Mouse (Mus musculus) spleen, postnatal 10 days (tissue): ENCODE data around the gene Shank2.

ENCODE experiments used
- DNase-seq, 2 experiments: peaks; one replicate each; pipeline ENCODE4 v3.0.0; 2021 to 2022; ENCODE audit warnings: low spot score in 2 of 2

Shank2 gene

DNA sequence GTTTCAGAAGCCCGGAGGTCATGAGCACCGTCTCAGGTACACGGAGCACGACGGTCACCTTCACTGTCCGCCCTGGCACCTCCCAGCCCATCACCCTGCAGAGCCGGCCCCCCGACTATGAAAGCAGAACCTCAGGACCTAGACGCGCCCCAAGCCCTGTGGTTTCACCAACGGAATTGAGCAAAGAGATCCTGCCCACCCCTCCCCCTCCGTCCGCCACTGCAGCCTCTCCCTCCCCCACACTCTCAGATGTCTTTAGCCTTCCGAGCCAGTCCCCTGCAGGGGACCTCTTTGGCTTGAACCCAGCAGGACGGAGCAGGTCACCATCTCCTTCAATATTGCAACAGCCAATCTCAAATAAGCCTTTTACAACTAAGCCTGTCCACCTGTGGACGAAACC, 418.8 kb downstream of the Shank2 start:
- DNase-seq, result no peak

- no peak for DNase-seq
Observed at GRCm38 (mm10) chr7:144421478-144421877, 419.8 kb downstream of the Shank2 start.

DNA sequence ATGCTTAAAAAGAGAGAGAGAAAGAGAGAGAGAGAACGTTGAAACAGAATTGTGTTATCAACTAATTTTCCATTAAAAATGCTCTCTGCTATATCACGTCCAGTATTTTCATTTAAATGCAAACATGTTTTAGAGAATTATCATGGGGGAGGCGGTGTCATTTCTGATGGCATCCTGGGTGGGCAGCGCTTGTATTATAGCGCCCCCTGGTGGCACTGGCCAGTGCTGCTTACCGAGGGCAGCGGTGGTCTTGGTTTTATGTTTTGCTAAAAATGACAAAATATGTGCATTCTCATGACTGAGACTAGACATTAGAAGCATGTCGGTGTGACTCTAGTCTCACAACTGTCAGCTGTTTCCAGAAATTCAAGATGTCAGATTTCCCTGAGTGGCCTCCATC, 424.2 kb downstream of the Shank2 start:
- DNase-seq, result peak; percentile 28 to 64

GRCm38 (mm10) chr7:144426594-144426993, 424.9 kb downstream of the Shank2 start:
- no peak for DNase-seq

DNA sequence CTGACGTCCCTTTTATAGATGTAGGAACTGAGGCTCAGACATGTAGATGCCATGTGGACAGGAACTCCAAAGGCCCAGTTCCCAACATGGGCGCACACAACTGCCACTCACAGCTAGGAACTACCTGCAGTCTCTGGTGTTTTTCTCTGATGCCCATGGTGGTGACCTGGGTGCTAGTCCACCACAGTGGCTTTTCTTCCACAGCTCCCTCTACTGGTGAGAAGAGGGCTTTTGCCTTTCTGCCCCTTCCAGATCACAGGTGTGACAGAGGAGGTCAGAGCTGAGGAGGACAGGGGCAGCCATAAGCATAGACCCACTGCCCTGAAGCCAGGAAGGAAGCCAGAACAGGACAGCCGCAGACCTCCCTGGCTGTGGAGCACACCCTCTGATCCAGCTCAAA, 425.7 kb downstream of the Shank2 start:
- no peak for DNase-seq

- no peak for DNase-seq
Observed at GRCm38 (mm10) chr7:144432920-144433319, 431.2 kb downstream of the Shank2 start.

- DNase-seq, result no peak
Observed at GRCm38 (mm10) chr7:144438811-144439210, 437.1 kb downstream of the Shank2 start.

GRCm38 (mm10) chr7:144441466-144441865, 439.7 kb downstream of the Shank2 start:
- DNase-seq, result no peak

DNA sequence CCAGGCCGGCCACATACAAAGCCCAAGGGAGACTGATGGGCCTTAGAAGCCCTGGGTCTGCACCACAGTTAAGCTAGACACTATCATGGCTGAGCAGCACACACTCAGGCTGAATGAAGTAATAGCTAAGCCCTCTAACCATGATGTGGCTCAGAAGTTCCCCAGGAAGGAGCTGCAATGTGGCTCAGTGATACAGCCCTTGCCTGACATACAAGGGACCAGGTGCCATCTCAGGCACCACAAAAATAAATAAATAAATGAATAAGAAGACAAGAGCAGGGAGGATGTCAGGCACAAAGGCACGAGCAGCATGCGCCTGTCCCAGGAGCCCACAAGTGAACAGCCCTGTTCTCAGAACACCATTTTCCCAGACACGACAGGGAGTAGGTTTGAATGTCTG, 440.2 kb downstream of the Shank2 start:
- no peak for DNase-seq

GRCm38 (mm10) chr7:144444788-144445187, 443.1 kb downstream of the Shank2 start:
- peak in 1 of 2 experiments; percentile 57 for DNase-seq

GRCm38 (mm10) chr7:144447146-144447545, 445.4 kb downstream of the Shank2 start:
- DNase-seq, result peak in 1 of 2 experiments; percentile 47

GRCm38 (mm10) chr7:144448186-144448585, 446.5 kb downstream of the Shank2 start:
- no peak for DNase-seq

GRCm38 (mm10) chr7:144449637-144450570, 448.2 kb downstream of the Shank2 start:
- peak in 1 of 2 experiments; percentile 41 for DNase-seq

- no peak for DNase-seq
Observed at GRCm38 (mm10) chr7:144450661-144451060, 448.9 kb downstream of the Shank2 start.

DNA sequence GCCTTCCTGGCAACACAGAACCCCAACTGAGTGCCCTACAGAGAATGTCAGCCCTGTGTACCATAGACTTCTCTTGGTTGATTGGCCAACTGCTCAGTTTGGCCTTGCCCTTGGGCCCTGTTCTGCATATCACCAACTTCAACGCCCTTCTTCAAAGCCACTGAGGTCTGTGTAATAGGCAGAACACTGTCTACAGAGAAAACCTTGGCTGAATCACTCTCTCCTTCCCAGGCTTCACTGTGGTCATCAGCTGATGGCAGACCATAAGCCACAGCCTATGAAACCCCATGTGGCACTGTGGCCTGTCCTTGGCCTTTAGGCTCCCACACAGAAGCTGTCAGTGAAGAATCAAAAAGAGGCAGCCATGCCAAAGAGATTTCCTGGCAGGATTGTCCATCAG, 457.2 kb downstream of the Shank2 start:
- no peak for DNase-seq

- no peak for DNase-seq
Observed at GRCm38 (mm10) chr7:144461246-144461902, 459.6 kb downstream of the Shank2 start.

- DNase-seq, result no peak
Observed at GRCm38 (mm10) chr7:144462577-144462976, 460.8 kb downstream of the Shank2 start.

DNA sequence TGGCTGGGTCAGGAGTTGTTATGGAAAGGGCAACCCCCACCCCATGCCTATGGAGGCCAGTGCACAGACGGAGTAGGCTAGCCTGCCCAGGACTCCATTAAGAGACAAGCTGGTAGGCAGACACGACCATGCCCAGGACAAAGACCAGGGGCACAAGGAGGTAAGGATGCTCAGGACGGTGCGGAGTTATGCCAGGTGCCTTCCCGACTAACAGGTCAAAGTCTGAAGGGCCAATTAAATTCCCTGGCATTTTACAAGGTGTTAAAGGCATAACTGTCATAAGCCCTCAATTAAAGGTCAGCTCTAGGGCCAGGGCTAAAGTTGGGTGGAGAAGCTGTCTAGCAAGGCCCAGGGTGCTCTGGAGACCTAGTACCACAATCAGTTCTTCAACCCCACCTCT, 467.0 kb downstream of the Shank2 start:
- DNase-seq, result no peak

GRCm38 (mm10) chr7:144469181-144469641, 467.5 kb downstream of the Shank2 start:
- no peak for DNase-seq

GRCm38 (mm10) chr7:144469908-144470544, 468.3 kb downstream of the Shank2 start:
- no peak for DNase-seq

DNA sequence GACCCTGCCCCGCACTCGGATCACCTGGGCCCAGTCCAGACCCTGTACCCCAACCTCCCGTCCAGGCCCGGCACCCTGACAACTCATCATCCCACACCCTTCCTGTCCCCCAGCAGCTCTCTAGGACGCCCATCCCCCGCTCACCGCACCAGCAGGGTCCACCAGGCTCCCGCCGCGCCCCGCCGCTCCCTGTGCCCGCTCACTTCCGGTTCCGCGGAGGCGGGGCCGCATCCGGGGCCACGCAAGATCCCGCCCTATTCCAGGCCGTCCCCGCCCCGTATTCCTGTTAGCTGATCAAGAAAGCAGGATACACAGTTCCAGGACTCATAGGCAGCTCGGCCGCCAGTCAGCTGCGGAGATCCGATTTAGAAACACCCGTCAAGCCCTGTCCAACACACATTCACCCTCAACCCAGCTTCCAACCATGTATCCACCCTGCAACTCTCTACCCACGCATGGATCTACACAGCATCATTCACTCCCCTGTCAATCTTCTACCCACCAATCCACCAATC, 468.9 kb downstream of the Shank2 start, which contains the start of gene Cttn:
Cttn (minus strand) TSS at position 465 of the 515 bp plus-strand sequence.
- DNase-seq, result peak; percentile 45 to 74

DNA sequence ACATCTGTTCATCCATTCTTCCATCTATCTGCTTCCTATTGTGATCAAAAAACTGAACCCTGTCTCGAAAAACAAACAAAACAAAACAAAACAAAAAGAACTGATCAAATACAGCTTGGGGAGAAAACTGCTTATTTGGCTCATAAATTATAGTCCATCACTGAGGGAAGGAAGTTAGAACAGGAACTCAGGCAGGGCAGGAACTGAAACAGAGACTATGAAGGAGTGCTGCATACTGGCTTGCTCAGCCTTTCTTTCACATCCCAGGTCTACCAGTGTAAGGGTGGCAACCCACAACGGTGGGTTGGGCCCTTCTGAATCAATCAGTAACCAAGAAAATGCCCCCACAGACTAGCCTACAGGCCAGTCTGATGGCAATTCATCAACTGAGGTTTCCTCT, 469.4 kb downstream of the Shank2 start:
- DNase-seq, result no peak
